Mouse (Mus musculus) hindbrain, postnatal 0 days (tissue): ENCODE data around the gene Dnm1. TPM values are rescaled to one million over a fixed set of nuclear protein-coding genes. Genes with fewer than 3 reads are reported as not detected.
A peak's percentile ranks its signal among the peaks of the same experiment; 100 is the strongest.

Experiments
- ATAC-seq: fragments of 200-750 bp; cut with Nextera tagmentation; 2 replicates; pipeline ENCODE4 v1.8.0; 2017; ENCODE audit warnings: mild to moderate bottlenecking, moderate TSS enrichment, moderate library complexity
- DNase-seq: peaks from one replicate; pipeline ENCODE4 v3.0.0-alpha.2; 2015; ENCODE audit warnings: low spot score
- H3K27ac ChIP-seq: fragments of 300-500 bp; sonication (generic); 2 replicates; pipeline ENCODE4 v1.5.1; 2014; ENCODE audit warnings: mild to moderate bottlenecking
- H3K27me3 ChIP-seq: fragments of 300-500 bp; sonication (generic); 2 replicates; pipeline ENCODE4 v1.6.1; 2014; ENCODE audit warnings: low read length, mixed read lengths; ENCODE audit not compliant: insufficient read depth
- H3K36me3 ChIP-seq: fragments of 300-500 bp; sonication (generic); 2 replicates; pipeline ENCODE4 v1.6.1; 2014; ENCODE audit warnings: low read length, mixed read lengths; ENCODE audit not compliant: insufficient read depth
- H3K4me1 ChIP-seq: fragments of 300-500 bp; sonication (generic); 2 replicates; pipeline ENCODE4 v1.6.1; 2014; ENCODE audit warnings: antibody characterized with exemption, low read length, mixed read lengths; ENCODE audit not compliant: insufficient read depth
- H3K4me2 ChIP-seq: fragments of 300-500 bp; sonication (generic); 2 replicates; pipeline ENCODE4 v1.6.1; 2014; ENCODE audit warnings: low read depth, mild to moderate bottlenecking, low read length, moderate library complexity, mixed read lengths
- H3K4me3 ChIP-seq: fragments of 300-500 bp; sonication (generic); 2 replicates; pipeline ENCODE4 v1.5.1; 2014; ENCODE audit warnings: low read length
- H3K9ac ChIP-seq: fragments of 300-500 bp; sonication (generic); replicated peaks from 2 replicates; pipeline ENCODE4 v1.6.1; 2014; ENCODE audit warnings: mild to moderate bottlenecking, low read length, moderate library complexity, mixed read lengths
- H3K9me3 ChIP-seq: fragments of 300-500 bp; sonication (generic); 2 replicates; pipeline ENCODE4 v1.6.1; 2016; ENCODE audit warnings: low read length, mixed read lengths
- CTCF ChIP-seq: IDR thresholded peaks from 2 replicates; pipeline ENCODE4 v1.5.1; 2016; ENCODE audit warnings: antibody characterized with exemption, control low read depth, low read depth
- WGBS: fragments of 180-500 bp; shearing (Covaris S2); extraction: QIAGEN DNeasy Blood & Tissue Kit; methylation state at CpG from one replicate; pipeline ENCODE4 v1.1.7; 2014; 5-methylcytosine and 5-hydroxymethylcytosine counted together
- polyA plus RNA-seq: library from polyadenylated mRNA; unstranded; fragments of >200 nt; fragmentation: Nextera tagmentation; extraction: Ambion mirVana; gene quantifications from 2 replicates; pipeline ENCODE4 v1.2.1, GENCODE M21; 2015
- total RNA-seq: library from RNA; depleted of rRNA; stranded (reverse); fragments of >200 nt; gene quantifications from 2 replicates; pipeline ENCODE4 v1.2.3, GENCODE M21; 2014; rRNA removed

Dnm1 gene
- total RNA-seq = 190 and 211 TPM in 2 replicates
- polyA plus RNA-seq = 87.6 and 96.9 TPM in 2 replicates

DNA sequence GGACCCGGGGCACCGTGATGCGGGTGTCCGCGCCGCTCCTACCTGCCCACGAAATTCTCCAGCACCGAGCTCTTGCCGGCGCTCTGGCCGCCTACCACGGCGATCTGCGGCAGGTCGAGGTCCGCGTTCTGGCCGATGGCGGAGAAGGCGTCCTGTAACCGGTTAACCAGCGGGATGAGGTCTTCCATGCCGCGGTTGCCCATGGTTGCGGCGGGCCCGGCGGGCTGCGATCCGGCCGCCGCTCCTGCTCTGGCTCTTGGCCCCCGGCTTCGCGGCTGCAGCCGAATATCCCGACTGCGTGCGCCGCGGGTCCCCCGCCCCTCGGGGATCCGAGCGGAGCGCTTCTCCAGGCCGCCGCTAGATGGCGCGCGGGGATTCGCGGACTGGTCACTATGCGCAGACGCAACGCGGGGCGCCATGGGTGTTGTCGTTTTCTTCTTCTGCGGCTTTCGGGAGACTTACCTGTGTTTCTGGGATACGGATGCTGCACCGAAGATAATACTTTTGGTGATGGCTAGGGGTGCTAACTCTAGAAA is at the start of gene Dnm1:
TSS of gene Dnm1 (minus strand) at position 332 of the 536 bp plus-strand sequence.
- peak; percentile 86 for TF ChIP-seq CTCF

DNA sequence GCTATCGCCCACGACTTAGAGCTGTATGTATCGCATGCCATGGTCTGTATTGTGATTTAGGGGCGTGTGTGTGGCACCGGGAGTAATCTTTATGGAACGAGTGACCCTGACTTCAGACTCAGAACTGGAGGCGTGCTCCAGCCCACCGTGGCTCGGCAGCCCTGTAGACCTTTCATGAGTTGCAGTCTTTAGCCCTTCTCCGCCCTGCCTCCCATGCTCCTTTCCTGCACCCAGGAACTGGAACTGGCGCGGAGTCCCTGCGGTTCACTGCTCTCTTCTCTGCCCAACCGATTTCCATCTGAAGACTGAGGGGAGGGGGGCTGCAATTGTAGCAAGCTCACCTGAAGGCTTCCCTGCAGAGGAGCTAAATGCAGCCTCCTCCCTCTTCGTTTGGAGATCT is 43.6 kb upstream of the Dnm1 start:
- no peak for ATAC-seq
- WGBS = under 1% methylated on average over 15 of the region's 15 CpGs
- DNase-seq = no peak
- Histone ChIP-seq H3K27ac (peak overlapping the region; percentile 90), H3K9ac (peak overlapping the region; percentile 83), H3K36me3 (peaks cover 11% of the 10 kb centered on the region; the same call in 1 of the 2 replicates), H3K9me3 (no peaks in the 10 kb centered on the region), H3K27me3 (no peaks in the 10 kb centered on the region), H3K4me3 (peak overlapping the region; percentile 93), H3K4me1 (peaks cover 8% of the 10 kb centered on the region; the same call in 1 of the 2 replicates), H3K4me2 (peak overlapping the region; percentile 91)
- no peak for TF ChIP-seq CTCF

More for the DNA sequence above, at the start of gene Dnm1:
- DNase-seq (peak; percentile 95), ATAC-seq (peak; percentile 64)
- H3K9ac ChIP-seq = peak within 1 kb of the TSS; percentile 85
- H3K4me2 ChIP-seq = peak within 1 kb of the TSS; percentile 66
- no peaks in the 10 kb centered on the region for H3K36me3 ChIP-seq
- peak within 1 kb of the TSS; percentile 66 for H3K4me3 ChIP-seq
- H3K27ac ChIP-seq = peak within 1 kb of the TSS; percentile 96
- peaks cover 4% of the 10 kb centered on the region; the same call in 1 of the 2 replicates for H3K4me1 ChIP-seq
- WGBS = 2% methylated on average over 61 of the region's 63 CpGs
- H3K9me3 ChIP-seq = no peaks in the 10 kb centered on the region
- H3K27me3 ChIP-seq = no peaks in the 10 kb centered on the region

DNA sequence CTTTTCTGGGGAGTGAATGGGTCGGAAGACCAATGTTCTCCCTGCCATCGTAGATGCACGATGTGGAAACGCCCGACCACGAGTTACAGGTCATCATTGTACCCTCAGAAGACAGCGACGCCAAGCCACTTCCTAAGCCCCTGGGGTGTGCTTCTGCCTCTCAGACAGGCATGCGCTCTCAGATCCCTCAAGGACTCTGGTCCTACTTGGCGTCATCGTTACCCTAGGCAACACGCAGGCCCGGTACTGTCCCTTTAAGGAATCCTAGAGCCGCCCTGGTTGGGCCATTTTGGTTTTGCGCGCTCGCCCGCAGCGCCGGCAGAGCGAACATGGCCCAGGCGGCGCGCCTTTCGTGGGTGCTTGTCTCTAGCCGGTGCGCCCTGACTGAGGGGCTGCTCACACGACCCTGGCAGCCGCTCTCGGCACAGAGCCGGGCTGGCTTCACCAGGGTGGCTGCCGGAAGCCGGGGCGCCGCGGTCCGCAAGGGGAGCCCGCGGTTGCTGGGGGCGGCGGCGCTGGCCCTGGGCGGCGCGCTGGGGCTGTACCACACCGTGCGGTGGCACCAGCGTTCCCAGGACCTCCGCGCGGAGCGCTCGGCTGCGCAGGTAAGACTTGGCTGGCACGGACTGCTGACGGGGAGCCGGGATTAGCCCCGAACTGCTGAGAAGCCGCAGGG is 42.9 kb upstream of the Dnm1 start:
- TF ChIP-seq CTCF = no peak
- peak; percentile 96 for ATAC-seq
- Histone ChIP-seq H3K36me3 (peaks cover 8% of the 10 kb centered on the region; the same call in 1 of the 2 replicates), H3K27ac (peak overlapping the region; percentile 90), H3K4me1 (peaks cover 8% of the 10 kb centered on the region; the same call in 1 of the 2 replicates), H3K27me3 (no peaks in the 10 kb centered on the region), H3K9ac (peak overlapping the region; percentile 83), H3K4me3 (peak overlapping the region; percentile 93), H3K9me3 (no peaks in the 10 kb centered on the region), H3K4me2 (peak overlapping the region; percentile 91)
- WGBS = under 1% methylated on average over 58 of the region's 59 CpGs
- DNase-seq = peak; percentile 96

DNA sequence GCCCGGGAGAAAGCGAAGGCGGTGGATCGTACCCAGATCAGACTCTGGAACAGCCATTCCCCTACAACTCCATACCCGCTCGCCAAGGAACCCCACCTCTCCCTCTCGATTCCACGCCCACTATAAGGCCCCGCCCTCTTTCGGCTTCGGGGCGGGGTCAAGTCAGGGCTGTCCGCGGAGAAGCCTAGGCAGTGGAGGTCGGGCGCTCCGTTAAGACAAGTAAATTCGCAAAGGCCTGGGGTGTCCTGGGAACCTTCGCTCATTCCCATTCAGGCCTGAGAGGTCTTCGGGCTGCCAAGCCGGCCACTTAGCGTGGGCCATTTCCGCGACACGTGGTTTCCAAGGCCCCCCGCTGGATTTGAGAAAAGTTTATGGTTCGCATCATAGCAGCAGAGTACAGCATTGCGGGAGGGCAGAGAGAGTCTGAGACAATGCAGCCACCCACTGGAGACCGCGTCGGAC is 42.4 kb upstream of the Dnm1 start, which contains the start of gene Ptges2:
TSS of gene Ptges2 (plus strand) at position 413 of the 462 bp plus-strand sequence.
- Histone ChIP-seq H3K4me1 (peaks cover 8% of the 10 kb centered on the region; the same call in 1 of the 2 replicates), H3K27ac (peak within 1 kb of the TSS; percentile 90), H3K36me3 (peaks cover 5% of the 10 kb centered on the region; the same call in 1 of the 2 replicates), H3K4me2 (peak within 1 kb of the TSS; percentile 91), H3K9ac (peak within 1 kb of the TSS; percentile 83), H3K4me3 (peak within 1 kb of the TSS; percentile 93), H3K9me3 (no peaks in the 10 kb centered on the region), H3K27me3 (no peaks in the 10 kb centered on the region)
- peak; percentile 95 for ATAC-seq
- TF ChIP-seq CTCF = no peak
- WGBS = under 1% methylated on average over 31 of the region's 31 CpGs
- peak; percentile 96 for DNase-seq

GRCm38 (mm10) chr2:32394973-32395372 is 41.8 kb upstream of the Dnm1 start:
- peak overlapping the region; percentile 90 for H3K27ac ChIP-seq
- no peaks in the 10 kb centered on the region for H3K27me3 ChIP-seq
- peak overlapping the region; percentile 83 for H3K9ac ChIP-seq
- ATAC-seq (no peak), DNase-seq (peak; percentile 60)
- 3% methylated on average over 8 of the region's 8 CpGs for WGBS
- H3K4me1 ChIP-seq = peaks cover 8% of the 10 kb centered on the region; the same call in 1 of the 2 replicates
- TF ChIP-seq CTCF = peak; percentile 65
- peak overlapping the region; percentile 93 for H3K4me3 ChIP-seq
- no peaks in the 10 kb centered on the region for H3K36me3 ChIP-seq
- H3K9me3 ChIP-seq = no peaks in the 10 kb centered on the region
- H3K4me2 ChIP-seq = peak overlapping the region; percentile 91

DNA sequence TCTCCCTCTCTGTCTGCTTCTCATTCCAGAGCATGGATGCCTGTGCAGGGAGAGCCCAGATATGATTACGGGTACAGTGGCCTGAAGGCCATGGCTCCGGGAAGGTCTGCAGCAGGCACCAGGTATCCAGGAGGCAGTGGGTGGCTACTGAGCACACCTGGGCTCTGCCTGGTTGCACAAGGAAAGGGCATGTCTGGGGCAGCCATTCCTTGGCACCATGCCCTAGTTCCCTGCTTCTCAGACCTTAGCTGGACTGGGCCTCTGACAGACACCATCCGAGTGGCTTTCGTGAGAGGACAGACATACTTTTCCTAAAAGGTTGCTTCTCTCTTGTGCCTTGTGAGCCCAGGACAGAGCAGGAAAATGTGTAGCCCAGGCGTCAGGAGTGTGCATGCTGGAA is 38.9 kb upstream of the Dnm1 start:
- H3K4me1 ChIP-seq = peaks cover 4% of the 10 kb centered on the region; the same call in 1 of the 2 replicates
- no peak for DNase-seq
- no peaks in the 10 kb centered on the region for H3K36me3 ChIP-seq
- no peak overlapping the region for H3K9ac ChIP-seq
- no peak overlapping the region for H3K4me3 ChIP-seq
- no peak overlapping the region for H3K4me2 ChIP-seq
- H3K9me3 ChIP-seq = no peaks in the 10 kb centered on the region
- no peak overlapping the region for H3K27ac ChIP-seq
- no peak for TF ChIP-seq CTCF
- H3K27me3 ChIP-seq = no peaks in the 10 kb centered on the region
- WGBS = 78% methylated on average over 5 of the region's 5 CpGs
- no peak for ATAC-seq
